Mouse (Mus musculus) megakaryocyte, embryonic 14.5 days (primary cell): ENCODE measurements around the gene Ap3b1.

Experiments used
- FLI1 ChIP-seq: IDR thresholded peaks from 2 replicates; pipeline ENCODE4 v1.6.1; 2012; ENCODE audit warnings: low read length, inconsistent platforms, mixed read lengths
- GATA1 ChIP-seq: IDR thresholded peaks from 3 replicates; pipeline ENCODE4 v1.6.1; 2012; ENCODE audit warnings: mixed read lengths, low read length, inconsistent platforms, borderline replicate concordance

GRCm38 (mm10) chr13:94443411-94443810 lies 84.7 kb downstream of the Ap3b1 start:
- no peak for TF ChIP-seq GATA1
- no peak for TF ChIP-seq FLI1
